Mouse (Mus musculus): ENCODE measurements around the gene Rrm2.
"Not testable (repeated sequence)": the region's sequence is repeated elsewhere in the genome, so short reads cannot be mapped to it uniquely, and the experiment has no call there.

Rrm2 gene

GRCm38 (mm10) chr12:24707954-24708823 is at the start of gene Rrm2:
Rrm2 (plus strand) TSS chr12:24708241.
- DNase-seq, result peak; percentile 94

GRCm38 (mm10) chr12:24658998-24659397 is 49.0 kb upstream of the Rrm2 start:
- no peak for DNase-seq

DNA sequence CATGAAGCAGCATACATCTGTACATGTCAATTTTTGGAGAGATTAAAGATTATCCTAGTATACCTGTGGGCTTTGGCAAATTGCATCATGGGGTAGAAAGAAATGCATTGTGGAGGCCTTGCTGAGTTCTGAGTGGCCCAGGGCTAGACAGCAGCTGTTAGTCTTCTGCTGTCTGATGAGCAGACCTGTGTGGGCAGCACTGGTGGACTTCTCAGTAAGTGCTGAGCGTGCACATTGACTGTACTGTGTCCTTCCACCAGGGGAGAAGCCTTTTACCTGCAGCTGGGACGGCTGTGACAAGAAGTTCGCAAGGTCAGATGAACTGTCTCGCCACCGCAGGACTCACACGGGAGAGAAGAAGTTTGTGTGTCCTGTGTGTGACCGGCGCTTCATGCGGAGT is 48.1 kb upstream of the Rrm2 start:
- no peak for DNase-seq

GRCm38 (mm10) chr12:24661100-24661499 is 46.9 kb upstream of the Rrm2 start:
- no peak for DNase-seq

DNA sequence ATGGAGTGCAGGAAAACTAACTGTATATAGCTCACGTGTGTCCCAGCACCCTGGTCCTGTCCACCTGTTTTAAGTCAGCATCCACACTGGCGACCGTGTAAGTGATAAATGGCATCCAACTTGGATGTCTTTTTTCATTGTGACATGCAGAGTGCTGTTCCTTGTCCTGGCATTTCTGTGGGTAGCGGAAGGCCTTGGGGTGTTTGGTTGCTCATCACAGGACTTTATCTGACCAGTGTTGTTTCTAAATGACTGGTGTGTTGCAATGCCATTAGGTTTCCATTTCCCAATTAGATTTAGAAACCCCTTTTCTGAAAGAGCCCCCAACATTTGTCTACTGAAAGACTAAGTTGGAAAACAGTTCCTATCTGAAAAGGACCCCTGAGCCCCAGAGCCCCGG is 45.9 kb upstream of the Rrm2 start:
- DNase-seq, result no peak

- DNase-seq, result peak; percentile 51
Measured at GRCm38 (mm10) chr12:24680096-24680491, 27.9 kb upstream of the Rrm2 start.

DNA sequence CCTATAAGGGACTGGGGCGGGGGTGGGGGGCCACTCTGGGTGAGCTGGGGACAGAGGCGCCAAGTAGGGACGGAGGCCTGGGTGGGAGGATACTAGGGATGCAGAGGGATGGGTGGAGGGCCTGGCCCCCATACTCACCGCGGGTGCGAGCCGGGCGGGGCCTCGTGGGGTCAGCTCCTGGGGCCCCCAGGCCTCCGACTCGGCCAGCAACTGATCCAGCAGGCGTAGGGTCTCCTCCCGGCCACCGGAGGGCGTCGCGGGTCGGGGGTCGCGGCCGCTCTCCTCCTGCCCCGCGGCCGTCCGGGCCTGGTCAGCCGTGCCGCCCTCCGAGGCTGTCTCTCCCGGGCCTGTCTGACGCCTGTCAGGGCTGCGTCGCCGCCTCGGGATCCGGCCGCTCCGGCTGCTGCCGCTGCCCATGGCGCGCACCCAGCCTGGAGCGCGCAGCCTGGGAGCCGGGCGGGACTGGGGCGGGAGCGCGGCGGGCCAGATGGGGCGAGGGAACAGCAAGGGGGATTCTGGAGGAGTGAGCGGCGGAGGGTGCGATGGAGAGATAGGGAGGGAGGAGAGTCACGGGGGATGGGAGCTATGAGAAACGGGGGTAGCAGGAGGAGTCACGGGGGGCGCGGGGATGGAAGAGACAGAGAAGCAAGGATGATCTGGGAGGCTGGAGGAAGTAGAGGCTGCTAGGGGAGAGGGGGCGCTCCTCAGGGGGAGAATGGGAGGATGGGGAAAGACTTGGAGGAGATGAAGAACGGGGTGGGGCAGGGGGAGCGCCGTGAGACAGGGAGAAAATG is 27.4 kb upstream of the Rrm2 start:
- DNase-seq, result peak; percentile 45

- DNase-seq, result no peak
Measured at GRCm38 (mm10) chr12:24681286-24682023, 26.6 kb upstream of the Rrm2 start, which contains the start of gene Cys1. Cys1 (minus strand) TSS chr12:24681813.

GRCm38 (mm10) chr12:24682563-24682962 is 25.5 kb upstream of the Rrm2 start:
- DNase-seq, result peak; percentile 57

- DNase-seq, result no peak
Measured at GRCm38 (mm10) chr12:24683461-24683860, 24.6 kb upstream of the Rrm2 start.

GRCm38 (mm10) chr12:24686038-24686695 is 21.9 kb upstream of the Rrm2 start:
- DNase-seq, result no peak

- no peak for DNase-seq
Measured at GRCm38 (mm10) chr12:24686696-24687346, 21.2 kb upstream of the Rrm2 start.

GRCm38 (mm10) chr12:24690351-24690750 is 17.7 kb upstream of the Rrm2 start:
- no peak for DNase-seq

- DNase-seq, result peak; percentile 77
Measured at GRCm38 (mm10) chr12:24696500-24697483, 11.2 kb upstream of the Rrm2 start.

DNA sequence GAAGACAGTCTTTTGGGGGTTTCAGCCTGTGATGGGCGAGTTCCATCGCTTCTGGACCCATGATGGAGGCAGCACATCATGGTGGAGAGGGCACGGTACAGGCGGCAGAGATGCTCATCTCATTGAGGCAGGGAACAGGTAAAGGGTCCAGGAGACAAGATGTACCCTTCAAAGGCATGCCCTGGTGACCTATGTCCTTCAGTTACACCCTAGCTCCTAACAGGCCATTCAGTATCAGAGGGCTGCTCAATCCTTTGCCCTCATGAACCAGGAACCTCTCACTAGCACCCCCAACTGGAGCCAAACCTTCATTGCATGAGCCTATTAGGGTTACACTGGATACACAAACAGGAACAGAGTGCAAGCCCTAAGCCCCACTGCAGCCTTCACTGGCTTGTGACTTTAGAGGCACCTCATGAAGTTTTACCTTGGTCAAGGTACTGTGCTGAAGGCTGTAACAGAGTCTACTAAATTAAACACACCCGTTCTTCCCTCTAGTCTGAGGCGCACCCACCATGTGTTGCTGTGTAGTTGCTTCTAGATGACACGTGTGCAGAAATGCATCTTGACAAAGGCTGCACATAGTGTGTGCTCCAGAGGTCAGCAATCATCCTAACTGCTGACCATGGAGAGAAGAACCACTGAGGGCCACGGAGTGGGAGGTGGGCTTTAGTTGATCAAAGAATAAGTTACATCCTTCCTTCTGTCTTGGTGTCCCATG is 10.4 kb upstream of the Rrm2 start:
- no peak for DNase-seq

GRCm38 (mm10) chr12:24698514-24698913 is 9.5 kb upstream of the Rrm2 start:
- DNase-seq, result no peak

GRCm38 (mm10) chr12:24699578-24699977 is 8.5 kb upstream of the Rrm2 start:
- DNase-seq, result no peak

GRCm38 (mm10) chr12:24701621-24702020 is 6.4 kb upstream of the Rrm2 start:
- DNase-seq, result not testable (repeated sequence)

DNA sequence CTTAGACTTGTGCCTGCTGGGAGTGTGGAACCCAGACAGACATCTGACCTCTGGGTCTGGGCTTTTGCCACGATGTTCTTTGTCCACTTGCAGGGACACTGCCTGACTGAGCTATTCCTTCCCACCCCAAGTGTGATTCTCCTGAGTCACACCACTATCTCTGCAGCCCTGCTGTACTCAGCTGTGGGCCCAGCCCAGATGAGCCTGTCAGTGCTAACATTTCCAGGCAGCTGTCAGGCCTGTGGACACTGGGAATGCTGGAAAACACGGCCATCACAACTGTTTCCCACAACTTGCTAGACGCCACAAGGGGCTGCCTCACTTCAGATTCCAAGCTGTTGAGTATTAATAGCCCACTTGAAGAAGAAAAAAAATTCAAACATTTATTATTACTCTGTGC is 5.0 kb upstream of the Rrm2 start:
- DNase-seq, result no peak

Data from right cerebral cortex, adult 18-20 months (tissue).